Mouse (Mus musculus): ENCODE data around the gene Zfp446. TPM values are rescaled to one million over a fixed set of nuclear protein-coding genes. Genes with fewer than 3 reads are reported as not detected.

Gene Zfp446
- polyA plus RNA-seq, 1 experiment = 4.1 TPM

- TF ChIP-seq POLR2A (IDR thresholded peaks at IDR 0.05; ENCODE audit: low read depth, low read length) = peak; percentile 34; the same call in 1 of the 2 replicates
- TF ChIP-seq CTCF (IDR thresholded peaks at IDR 0.05; ENCODE audit: extremely low read depth, insufficient read depth, insufficient read length, insufficient replicate concordance) = no peak
- H3K27ac ChIP-seq (ENCODE audit: insufficient read depth, low read length) = peak overlapping the region; percentile 57
- peak; percentile 93 to 98 for DNase-seq (ENCODE audit: low read depth in 1 of 2, low spot score in 2 of 2)
- no peaks in the 10 kb centered on the region for H3K36me3 ChIP-seq (ENCODE audit: control insufficient read depth, insufficient read depth, low read length)
- H3K4me3 ChIP-seq (ENCODE audit: extremely low read depth, insufficient read depth, insufficient read length) = peak overlapping the region; percentile 75
- peaks cover 4% of the 10 kb centered on the region; the same call in 1 of the 2 replicates for H3K4me1 ChIP-seq (ENCODE audit: control insufficient read depth, insufficient read depth, insufficient read length)
- H3K27me3 ChIP-seq (ENCODE audit: control insufficient read depth, insufficient read depth, low read length) = no peaks in the 10 kb centered on the region
- WGBS = 7% methylated on average over 35 of the region's 35 CpGs
These were observed 28.4 kb upstream of the Zfp446 start for GRCm38 (mm10) chr7:12949032-12949871.

GRCm38 (mm10) chr7:12949872-12950229 lies 27.8 kb upstream of the Zfp446 start:
- peak overlapping the region; percentile 57 for H3K27ac ChIP-seq (ENCODE audit: insufficient read depth, low read length)
- H3K36me3 ChIP-seq (ENCODE audit: control insufficient read depth, insufficient read depth, low read length) = no peaks in the 10 kb centered on the region
- no peaks in the 10 kb centered on the region for H3K27me3 ChIP-seq (ENCODE audit: control insufficient read depth, insufficient read depth, low read length)
- no peak for TF ChIP-seq POLR2A (IDR thresholded peaks at IDR 0.05; ENCODE audit: low read depth, low read length)
- TF ChIP-seq CTCF (IDR thresholded peaks at IDR 0.05; ENCODE audit: extremely low read depth, insufficient read depth, insufficient read length, insufficient replicate concordance) = no peak
- H3K4me1 ChIP-seq (ENCODE audit: control insufficient read depth, insufficient read depth, insufficient read length) = peaks cover 4% of the 10 kb centered on the region; the same call in 1 of the 2 replicates
- no peak for DNase-seq (ENCODE audit: low read depth in 1 of 2, low spot score in 2 of 2)
- WGBS = 2% methylated on average over 16 of the region's 16 CpGs
- H3K4me3 ChIP-seq (ENCODE audit: extremely low read depth, insufficient read depth, insufficient read length) = peak overlapping the region; percentile 75

GRCm38 (mm10) chr7:12954896-12955295 lies 22.8 kb upstream of the Zfp446 start:
- no peaks in the 10 kb centered on the region for H3K27me3 ChIP-seq (ENCODE audit: control insufficient read depth, insufficient read depth, low read length)
- H3K4me1 ChIP-seq (ENCODE audit: control insufficient read depth, insufficient read depth, insufficient read length) = peaks cover 4% of the 10 kb centered on the region; the same call in 1 of the 2 replicates
- TF ChIP-seq POLR2A (IDR thresholded peaks at IDR 0.05; ENCODE audit: low read depth, low read length) (no peak), CTCF (IDR thresholded peaks at IDR 0.05; ENCODE audit: extremely low read depth, insufficient read depth, insufficient read length, insufficient replicate concordance) (no peak)
- no peak overlapping the region for H3K4me3 ChIP-seq (ENCODE audit: extremely low read depth, insufficient read depth, insufficient read length)
- no peak overlapping the region for H3K27ac ChIP-seq (ENCODE audit: insufficient read depth, low read length)
- no peaks in the 10 kb centered on the region for H3K36me3 ChIP-seq (ENCODE audit: control insufficient read depth, insufficient read depth, low read length)
- no peak for DNase-seq (ENCODE audit: low read depth in 1 of 2, low spot score in 2 of 2)
- whole genome bisulfite sequencing = 33% methylated on average over 3 of the region's 3 CpGs

- Histone ChIP-seq H3K27ac (ENCODE audit: insufficient read depth, low read length) (no peak overlapping the region), H3K4me1 (ENCODE audit: control insufficient read depth, insufficient read depth, insufficient read length) (no peaks in the 10 kb centered on the region; the same call in 1 of the 2 replicates), H3K27me3 (ENCODE audit: control insufficient read depth, insufficient read depth, low read length) (no peaks in the 10 kb centered on the region), H3K4me3 (ENCODE audit: extremely low read depth, insufficient read depth, insufficient read length) (no peak overlapping the region), H3K36me3 (ENCODE audit: control insufficient read depth, insufficient read depth, low read length) (no peaks in the 10 kb centered on the region)
- 67% methylated on average over 5 of the region's 5 CpGs for WGBS
- TF ChIP-seq CTCF (IDR thresholded peaks at IDR 0.05; ENCODE audit: extremely low read depth, insufficient read depth, insufficient read length, insufficient replicate concordance) = no peak
- no peak for TF ChIP-seq POLR2A (IDR thresholded peaks at IDR 0.05; ENCODE audit: low read depth, low read length)
- DNase-seq (ENCODE audit: low read depth in 1 of 2, low spot score in 2 of 2) = no peak
These were observed 20.1 kb upstream of the Zfp446 start for GRCm38 (mm10) chr7:12957511-12957910.

- Histone ChIP-seq H3K4me3 (ENCODE audit: extremely low read depth, insufficient read depth, insufficient read length) (no peak overlapping the region), H3K27ac (ENCODE audit: insufficient read depth, low read length) (no peak overlapping the region), H3K4me1 (ENCODE audit: control insufficient read depth, insufficient read depth, insufficient read length) (no peaks in the 10 kb centered on the region; the same call in 1 of the 2 replicates), H3K36me3 (ENCODE audit: control insufficient read depth, insufficient read depth, low read length) (no peaks in the 10 kb centered on the region), H3K27me3 (ENCODE audit: control insufficient read depth, insufficient read depth, low read length) (no peaks in the 10 kb centered on the region)
- WGBS = 72% methylated on average over 4 of the region's 4 CpGs
- TF ChIP-seq CTCF (IDR thresholded peaks at IDR 0.05; ENCODE audit: extremely low read depth, insufficient read depth, insufficient read length, insufficient replicate concordance) (no peak), POLR2A (IDR thresholded peaks at IDR 0.05; ENCODE audit: low read depth, low read length) (no peak)
- no peak for DNase-seq (ENCODE audit: low read depth in 1 of 2, low spot score in 2 of 2)
These were observed 18.7 kb upstream of the Zfp446 start for GRCm38 (mm10) chr7:12958948-12959347.

DNA sequence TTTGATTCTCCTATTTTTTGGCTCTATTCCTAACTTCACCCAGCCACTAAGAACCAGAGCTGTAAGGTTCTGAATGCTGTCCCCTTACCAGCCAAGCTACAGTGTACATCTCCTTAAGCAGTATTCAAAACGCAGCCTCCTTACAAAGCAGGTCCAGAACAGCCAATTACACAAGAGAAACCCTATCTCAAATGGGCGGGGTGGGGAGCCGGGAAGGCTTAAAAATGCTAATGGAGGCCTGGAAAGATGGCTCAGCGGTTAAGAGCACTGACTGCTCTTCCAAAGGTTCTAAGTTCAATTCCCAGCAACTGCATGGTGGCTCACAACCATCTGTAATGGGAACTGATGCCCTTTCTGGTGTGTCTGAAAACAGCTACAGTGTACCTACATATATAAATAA lies 17.9 kb upstream of the Zfp446 start:
- Histone ChIP-seq H3K36me3 (ENCODE audit: control insufficient read depth, insufficient read depth, low read length) (no peaks in the 10 kb centered on the region), H3K27ac (ENCODE audit: insufficient read depth, low read length) (no peak overlapping the region), H3K27me3 (ENCODE audit: control insufficient read depth, insufficient read depth, low read length) (no peaks in the 10 kb centered on the region), H3K4me3 (ENCODE audit: extremely low read depth, insufficient read depth, insufficient read length) (no peak overlapping the region), H3K4me1 (ENCODE audit: control insufficient read depth, insufficient read depth, insufficient read length) (no peaks in the 10 kb centered on the region; the same call in 1 of the 2 replicates)
- no peak for DNase-seq (ENCODE audit: low read depth in 1 of 2, low spot score in 2 of 2)
- 88% methylated on average over 4 of the region's 4 CpGs for WGBS
- no peak for TF ChIP-seq POLR2A (IDR thresholded peaks at IDR 0.05; ENCODE audit: low read depth, low read length)
- no peak for TF ChIP-seq CTCF (IDR thresholded peaks at IDR 0.05; ENCODE audit: extremely low read depth, insufficient read depth, insufficient read length, insufficient replicate concordance)

Data from spleen, adult 2 months (tissue).